Mouse (Mus musculus): ENCODE results near the gene Ppp4r4.

GRCm38 (mm10) chr12:103503300-103503699 lies 28.8 kb upstream of the Ppp4r4 start:
- TF ChIP-seq CTCF (IDR thresholded peaks at IDR 0.05; ENCODE audit: low read depth, low read length), result no peak
- no peak for TF ChIP-seq POLR2A (IDR thresholded peaks at IDR 0.05; ENCODE audit: extremely low read depth, insufficient read depth, low read length)

Measured in liver, adult 2 months (tissue).